Mouse (Mus musculus): ENCODE measurements around the gene Ttc1.

The Ttc1 gene

DNA sequence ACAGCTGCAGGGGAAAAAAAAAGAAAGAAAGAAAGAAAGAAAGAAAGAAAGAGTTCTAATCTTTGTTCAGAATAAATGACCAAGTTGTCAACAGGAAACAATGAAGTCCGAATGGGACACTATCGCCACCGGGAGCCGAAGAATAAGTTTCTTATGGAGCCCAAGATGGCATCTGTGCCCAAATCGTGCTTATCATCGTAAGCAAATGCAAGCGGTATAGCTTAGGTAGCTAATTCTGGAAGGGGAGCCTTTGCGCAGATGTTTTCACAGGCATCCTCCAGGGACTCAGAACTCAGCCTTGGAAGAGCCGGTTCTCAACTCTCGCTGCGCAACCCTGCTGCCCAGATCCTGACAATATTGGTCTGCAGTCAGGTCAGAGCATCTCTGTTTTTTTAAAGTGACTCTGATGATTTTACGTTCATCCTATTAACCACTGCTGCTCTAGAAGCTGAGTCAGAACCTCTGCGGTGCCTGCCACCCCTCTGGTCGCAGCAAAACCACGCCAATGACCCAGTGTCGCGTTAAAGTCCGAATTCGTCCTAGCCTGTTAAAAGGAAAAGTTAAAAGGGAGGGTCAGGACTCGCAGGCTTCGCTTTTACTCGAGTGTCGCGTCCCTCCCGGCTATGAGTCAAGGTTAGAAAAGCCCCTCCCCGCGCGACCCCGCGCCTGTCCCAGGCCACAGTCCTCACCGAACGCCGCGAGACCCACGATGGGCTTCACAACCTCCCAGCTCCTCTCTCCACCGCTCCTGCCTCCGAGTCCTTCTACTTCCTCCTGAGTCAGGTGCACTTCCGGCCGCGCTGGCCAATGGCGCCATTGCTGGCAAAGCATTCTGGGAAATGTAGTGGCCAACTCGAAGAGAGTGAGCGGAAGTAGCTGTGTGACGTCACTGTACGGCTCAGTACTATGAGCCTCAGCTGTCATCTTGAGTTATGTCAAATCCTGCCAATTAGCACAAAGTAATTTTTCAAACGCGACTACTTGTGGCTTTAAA is at the start of gene Ttc1:
TSS of gene Ttc1 (minus strand) at position 776 of the 994 bp plus-strand sequence.
- peak; percentile 99 for DNase-seq

DNA sequence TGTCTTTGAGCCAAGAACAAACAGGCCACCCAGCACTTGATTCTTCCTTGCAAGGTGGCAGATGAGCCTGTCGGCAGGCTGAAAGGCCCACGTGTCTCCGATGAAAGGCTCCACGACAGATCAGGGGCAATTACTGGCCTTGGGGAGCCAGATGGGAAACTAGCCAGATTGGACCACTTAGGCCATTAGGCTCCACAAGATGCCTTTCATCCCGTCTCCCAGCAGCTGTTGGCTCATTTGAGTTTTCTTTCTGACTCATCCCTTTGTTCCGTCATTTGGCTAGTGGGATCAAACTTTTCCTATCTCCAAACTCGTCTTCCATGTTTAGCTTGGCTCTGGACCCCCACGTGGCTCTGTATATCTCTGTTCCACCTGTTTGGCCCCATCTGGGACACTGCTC is 48.2 kb upstream of the Ttc1 start:
- peak; percentile 28 to 42 for DNase-seq

DNA sequence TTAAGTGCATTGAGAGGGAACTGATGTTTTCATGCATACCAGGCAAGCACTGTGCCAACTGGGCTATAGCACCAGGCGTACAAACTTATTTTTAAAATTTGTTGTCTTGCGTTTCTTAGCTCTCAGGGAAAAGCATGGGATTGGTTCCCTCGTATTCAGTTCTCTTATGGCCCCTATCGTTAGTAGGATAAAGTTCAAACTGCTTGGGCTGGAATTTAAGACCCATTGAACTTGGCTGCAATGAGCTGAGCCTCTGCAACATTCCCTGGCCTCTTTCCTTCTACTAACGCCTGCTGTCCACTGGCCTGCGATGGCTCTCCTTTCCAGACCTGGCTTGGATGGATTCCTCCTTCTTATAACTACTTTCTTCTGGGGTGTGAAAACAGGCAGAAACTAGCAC is 42.6 kb upstream of the Ttc1 start:
- DNase-seq: no peak

DNA sequence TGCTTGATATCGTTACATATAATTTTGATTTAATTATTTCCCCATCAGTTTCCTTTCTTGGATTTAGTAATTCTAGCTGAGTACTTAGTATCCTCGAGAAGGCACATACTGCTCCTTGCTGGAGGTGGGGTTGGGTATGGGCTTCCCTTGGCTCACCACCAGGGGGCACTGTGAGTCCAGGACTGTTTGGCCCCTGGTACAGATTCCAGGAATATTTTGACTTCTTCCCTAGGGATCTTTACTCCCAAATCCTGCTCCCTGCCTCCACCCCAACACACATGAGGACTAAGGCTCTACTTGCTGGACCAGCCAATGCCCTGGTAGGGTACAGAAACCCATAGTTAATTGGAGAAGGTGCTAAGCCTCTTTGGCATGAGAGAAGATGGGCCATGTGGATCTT is 36.0 kb upstream of the Ttc1 start:
- DNase-seq: peak; percentile 89 to 91

GRCm38 (mm10) chr11:43783106-43783505 is 35.3 kb upstream of the Ttc1 start:
- no peak for DNase-seq

- no peak for DNase-seq
Measured at GRCm38 (mm10) chr11:43779551-43779950, 31.7 kb upstream of the Ttc1 start.

- DNase-seq: no peak
Measured at GRCm38 (mm10) chr11:43776324-43776694, 28.5 kb upstream of the Ttc1 start.

GRCm38 (mm10) chr11:43775469-43776323 is 27.9 kb upstream of the Ttc1 start:
- DNase-seq: peak; percentile 24 to 31

- peak in 1 of 2 experiments; percentile 12 for DNase-seq
Measured at GRCm38 (mm10) chr11:43773725-43774124, 25.9 kb upstream of the Ttc1 start.

DNA sequence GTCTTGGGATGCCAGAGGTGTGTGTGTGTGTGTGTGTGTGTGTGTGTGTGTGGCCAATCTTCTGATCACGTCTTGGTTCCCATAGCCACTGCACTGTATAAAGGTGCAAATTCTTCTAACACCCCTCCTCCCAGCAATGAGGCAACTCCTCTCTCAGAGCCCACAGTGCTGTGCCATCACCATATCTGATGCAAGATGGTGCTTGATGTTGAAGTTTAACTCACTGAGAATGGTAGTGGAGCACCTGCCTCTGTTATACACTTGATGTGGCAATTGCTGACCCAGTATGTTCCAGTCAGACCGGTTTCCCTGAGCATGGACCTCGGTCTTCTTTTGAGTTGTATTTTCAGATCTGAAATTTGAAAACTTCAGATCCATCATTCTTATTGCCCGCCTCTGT is 22.3 kb upstream of the Ttc1 start:
- DNase-seq: no peak

- DNase-seq: no peak
Measured at GRCm38 (mm10) chr11:43767749-43768148, 19.9 kb upstream of the Ttc1 start.

- peak; percentile 88 to 89 for DNase-seq
Measured at GRCm38 (mm10) chr11:43766922-43767648, 19.3 kb upstream of the Ttc1 start.

DNA sequence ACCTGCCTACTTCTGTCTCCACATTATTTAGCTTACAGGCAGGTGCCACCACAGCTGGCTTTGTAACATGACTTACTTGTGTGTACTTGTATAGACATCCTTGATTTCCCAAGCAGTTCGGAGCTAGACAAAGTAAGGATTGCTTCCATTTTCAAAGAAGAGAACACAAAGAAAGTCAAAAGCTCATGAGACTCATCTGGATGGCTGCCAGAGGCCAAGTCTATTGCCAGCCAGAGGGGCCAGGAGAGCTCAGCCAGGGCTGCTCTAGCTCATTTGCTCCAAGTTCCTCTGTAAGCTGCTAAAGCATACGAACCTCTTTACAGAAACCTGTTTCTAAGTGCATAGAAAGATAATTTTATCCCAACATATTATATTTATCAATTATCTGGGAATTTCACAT is 10.6 kb upstream of the Ttc1 start:
- DNase-seq: peak; percentile 30 to 39

- DNase-seq: no peak
Measured at GRCm38 (mm10) chr11:43755411-43755810, 7.6 kb upstream of the Ttc1 start.

- no peak for DNase-seq
Measured at GRCm38 (mm10) chr11:43754568-43754967, 6.8 kb upstream of the Ttc1 start.

GRCm38 (mm10) chr11:43751542-43751941 is 3.7 kb upstream of the Ttc1 start:
- DNase-seq: no peak

GRCm38 (mm10) chr11:43728737-43729301 is 19.0 kb downstream of the Ttc1 start:
- DNase-seq: no peak

GRCm38 (mm10) chr11:43727796-43728195 is 20.0 kb downstream of the Ttc1 start:
- no peak for DNase-seq

DNA sequence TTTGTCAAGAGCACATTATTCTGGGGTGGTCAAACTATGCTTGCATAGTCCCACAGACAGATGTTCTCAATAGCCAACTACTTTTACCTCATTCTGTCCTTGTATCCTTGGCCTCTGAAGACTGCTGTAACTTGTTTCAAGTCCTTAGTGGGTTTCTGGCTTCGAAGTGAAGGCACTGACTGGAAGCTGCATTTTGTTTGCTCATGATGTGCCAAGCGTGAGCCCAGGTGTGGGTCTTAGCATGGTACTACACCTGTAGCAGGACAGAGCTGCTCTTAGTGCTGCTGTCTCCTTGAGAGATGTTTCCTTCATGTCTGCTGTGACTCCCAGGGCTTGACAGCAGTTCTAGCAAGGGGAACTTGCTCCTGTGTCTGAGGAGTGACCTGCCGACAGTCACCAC is 24.4 kb downstream of the Ttc1 start:
- no peak for DNase-seq

DNA sequence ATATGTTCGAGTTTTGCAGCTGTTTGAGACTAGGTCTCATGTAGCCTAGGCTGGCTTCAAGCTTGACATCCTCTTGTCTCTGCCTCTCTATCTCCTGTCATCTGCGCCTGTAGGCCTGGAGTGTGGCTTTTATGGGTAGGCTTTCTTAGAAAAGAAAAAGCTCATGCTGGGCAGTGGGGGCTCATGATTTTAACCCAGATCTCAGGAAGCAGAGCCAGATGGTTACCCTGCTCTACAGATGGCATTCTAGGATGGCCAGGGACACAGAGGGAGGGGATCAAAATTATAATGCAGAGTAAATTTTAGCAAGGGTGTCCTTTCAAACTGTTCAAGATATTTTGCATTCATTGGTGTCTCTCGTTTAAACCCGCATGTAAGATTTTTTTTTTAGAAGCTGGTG is 35.6 kb downstream of the Ttc1 start:
- peak; percentile 36 to 53 for DNase-seq

DNA sequence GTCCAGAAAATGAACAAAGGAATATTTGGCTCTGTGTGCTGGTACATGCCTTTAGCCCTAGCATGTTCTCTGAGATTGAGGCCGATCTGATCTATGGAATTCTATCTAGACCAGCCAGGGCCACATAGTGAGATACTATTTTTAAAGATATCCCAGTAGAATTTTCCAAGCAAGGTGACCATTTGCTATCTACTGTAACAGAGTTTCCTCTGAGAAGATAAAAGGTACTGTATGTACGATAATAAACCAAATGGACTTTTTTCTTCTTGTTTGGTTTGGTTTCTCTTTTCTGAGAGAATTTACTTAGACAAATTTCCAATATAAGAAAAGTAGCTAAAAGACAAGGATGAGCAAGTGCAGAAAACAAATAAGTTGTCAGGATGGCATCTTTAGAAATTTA is 39.4 kb downstream of the Ttc1 start:
- DNase-seq: no peak

DNA sequence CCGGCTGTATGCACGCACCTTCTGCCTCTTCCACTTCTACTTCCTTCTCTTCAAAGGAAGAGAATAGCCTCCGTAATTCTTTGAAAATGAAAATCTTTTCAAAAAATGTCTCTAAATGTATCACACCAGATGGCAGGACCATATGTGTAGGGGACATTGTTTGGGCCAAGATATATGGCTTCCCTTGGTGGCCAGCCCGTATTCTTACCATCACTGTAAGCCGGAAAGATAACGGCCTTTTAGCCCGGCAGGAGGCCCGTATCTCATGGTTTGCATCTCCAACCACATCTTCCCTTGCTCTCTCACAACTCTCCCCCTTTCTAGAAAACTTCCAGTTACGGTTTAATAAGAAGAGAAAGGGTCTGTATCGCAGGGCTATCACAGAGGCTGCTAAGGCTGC is 42.1 kb downstream of the Ttc1 start:
- peak in 1 of 2 experiments; percentile 20 for DNase-seq

GRCm38 (mm10) chr11:43703552-43703951 is 44.3 kb downstream of the Ttc1 start:
- DNase-seq: no peak
